Mouse (Mus musculus) midbrain, embryonic 12.5 days (tissue): ENCODE results near the gene Gm20388. TPM values are rescaled to one million over a fixed set of nuclear protein-coding genes. Genes with fewer than 3 reads are reported as not detected.
"Not testable (repeated sequence)": the region's sequence is repeated elsewhere in the genome, so short reads cannot be mapped to it uniquely, and the experiment has no call there.

ENCODE experiments used
- ATAC-seq: fragments of 200-750 bp; cut with Nextera tagmentation; 2 replicates; pipeline ENCODE4 v1.8.0; 2017; ENCODE audit warnings: low read depth, moderate TSS enrichment, moderate library complexity; ENCODE audit not compliant: low FRiP score
- H3K27ac ChIP-seq: fragments of 300-500 bp; sonication (generic); replicated peaks from 2 replicates; pipeline ENCODE4 v1.5.1; 2016; ENCODE audit warnings: mild to moderate bottlenecking
- H3K27me3 ChIP-seq: fragments of 300-500 bp; sonication (generic); 2 replicates; pipeline ENCODE4 v1.6.1; 2016; ENCODE audit warnings: mild to moderate bottlenecking
- H3K36me3 ChIP-seq: fragments of 300-500 bp; sonication (generic); 2 replicates; pipeline ENCODE4 v1.6.1; 2016
- H3K4me1 ChIP-seq: fragments of 300-500 bp; sonication (generic); 2 replicates; pipeline ENCODE4 v1.6.1; 2016
- H3K4me2 ChIP-seq: fragments of 300-500 bp; sonication (generic); replicated peaks from 2 replicates; pipeline ENCODE4 v1.6.1; 2016; ENCODE audit warnings: mild to moderate bottlenecking, moderate library complexity
- H3K4me3 ChIP-seq: fragments of 300-500 bp; sonication (generic); 2 replicates; pipeline ENCODE4 v1.5.1; 2016; ENCODE audit warnings: mild to moderate bottlenecking
- H3K9ac ChIP-seq: fragments of 300-500 bp; sonication (generic); replicated peaks from 2 replicates; pipeline ENCODE4 v1.6.1; 2016; ENCODE audit warnings: mild to moderate bottlenecking, moderate library complexity
- H3K9me3 ChIP-seq: fragments of 300-500 bp; sonication (generic); 2 replicates; pipeline ENCODE4 v1.6.1; 2016; ENCODE audit warnings: mild to moderate bottlenecking
- WGBS: fragments of 180-500 bp; shearing (Covaris S2); methylation state at CpG from one replicate; pipeline ENCODE4 v1.1.7; 2016; 5-methylcytosine and 5-hydroxymethylcytosine counted together
- polyA plus RNA-seq: library from polyadenylated mRNA; unstranded; fragments of >200 nt; fragmentation: Nextera tagmentation; extraction: Ambion mirVana; gene quantifications from 2 replicates; pipeline ENCODE4 v1.2.1, GENCODE M21; 2016

Gene Gm20388
- polyA plus RNA-seq, 1 experiment from 2014 or later: not detected

DNA sequence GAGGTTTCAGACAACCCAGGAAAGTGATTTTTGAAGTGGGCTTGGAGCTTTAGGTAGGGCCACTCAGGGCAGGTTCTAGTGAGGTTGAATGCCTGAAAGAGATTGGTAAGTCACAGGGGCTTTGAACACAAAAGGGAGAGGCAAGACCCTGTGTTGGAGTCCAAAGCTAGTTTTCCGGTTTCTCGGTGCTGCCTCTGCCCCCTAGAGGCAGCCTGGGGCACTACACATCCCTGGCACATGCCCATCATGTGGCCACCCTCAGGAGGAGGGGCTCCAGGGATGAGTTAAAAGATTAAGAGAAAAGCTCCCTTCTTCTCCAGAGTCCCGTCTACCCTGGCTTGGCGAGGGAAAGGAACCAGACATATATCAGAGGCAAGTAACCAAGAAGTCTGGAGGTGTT is 3496.1 kb downstream of the Gm20388 start, which contains the start of gene Mc1r:
Gene Mc1r (plus strand): TSS at position 322 of the 400 bp plus-strand sequence.
- 5% methylated on average over 4 of the region's 4 CpGs for WGBS
- H3K36me3 ChIP-seq: peaks cover 18% of the 10 kb centered on the region
- no peaks in the 10 kb centered on the region for H3K9me3 ChIP-seq
- H3K27me3 ChIP-seq: peaks cover 8% of the 10 kb centered on the region; the same call in 1 of the 2 replicates
- no peak within 1 kb of the TSS for H3K9ac ChIP-seq
- ATAC-seq: no peak
- no peak within 1 kb of the TSS for H3K27ac ChIP-seq
- peaks cover 36% of the 10 kb centered on the region for H3K4me1 ChIP-seq
- no peak within 1 kb of the TSS for H3K4me2 ChIP-seq
- H3K4me3 ChIP-seq: no peak within 1 kb of the TSS

- Histone ChIP-seq H3K4me1 (peaks cover 36% of the 10 kb centered on the region), H3K36me3 (peaks cover 9% of the 10 kb centered on the region), H3K4me2 (no peak overlapping the region), H3K27ac (no peak overlapping the region), H3K9me3 (no peaks in the 10 kb centered on the region), H3K9ac (no peak overlapping the region), H3K4me3 (no peak overlapping the region), H3K27me3 (peaks cover 8% of the 10 kb centered on the region; the same call in 1 of the 2 replicates)
- ATAC-seq: no peak
- 94% methylated on average over 13 of the region's 13 CpGs for WGBS
These were observed 3497.0 kb downstream of the Gm20388 start for GRCm38 (mm10) chr8:123407612-123408011.

GRCm38 (mm10) chr8:123408586-123409544 is 3498.2 kb downstream of the Gm20388 start:
- peak overlapping the region; percentile 92; the same call in 1 of the 2 replicates for H3K4me3 ChIP-seq
- 79% methylated on average over 9 of the region's 9 CpGs for WGBS
- no peaks in the 10 kb centered on the region for H3K36me3 ChIP-seq
- peaks cover 46% of the 10 kb centered on the region for H3K4me1 ChIP-seq
- H3K27ac ChIP-seq: peak overlapping the region; percentile 97
- ATAC-seq: no peak
- peak overlapping the region; percentile 68 for H3K4me2 ChIP-seq
- H3K9me3 ChIP-seq: no peaks in the 10 kb centered on the region
- peaks cover 8% of the 10 kb centered on the region; the same call in 1 of the 2 replicates for H3K27me3 ChIP-seq
- peak overlapping the region; percentile 96; the same call in 1 of the 2 replicates for H3K9ac ChIP-seq

DNA sequence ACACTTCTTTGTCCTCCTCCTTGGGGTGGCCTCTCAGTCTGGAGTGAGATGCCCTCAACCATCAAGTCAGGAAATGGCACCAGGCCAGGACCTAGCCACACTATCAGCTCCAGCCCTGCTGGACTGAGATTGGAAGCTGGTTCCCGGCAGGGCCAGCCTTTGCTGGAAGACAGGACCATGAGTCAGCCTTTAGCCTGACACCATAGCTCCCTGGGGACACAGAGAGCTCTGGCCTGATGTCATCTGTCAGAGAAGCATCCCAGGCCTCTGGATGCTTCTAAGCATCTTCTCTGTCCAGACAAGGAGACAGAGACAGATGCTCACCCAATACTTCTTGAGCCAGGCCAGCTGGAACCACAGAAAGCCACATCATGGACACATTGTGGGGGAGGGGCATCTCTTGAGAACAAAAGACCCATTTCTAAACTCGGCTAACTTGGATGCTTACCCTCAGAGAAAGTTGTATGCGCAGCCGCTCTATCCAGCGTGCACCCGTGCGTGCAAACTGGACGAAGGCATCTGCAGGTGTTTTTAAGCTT is 3499.5 kb downstream of the Gm20388 start:
- Histone ChIP-seq H3K27ac (peak overlapping the region; percentile 97), H3K4me3 (peak overlapping the region; percentile 92), H3K4me2 (peak overlapping the region; percentile 68), H3K27me3 (peaks cover 8% of the 10 kb centered on the region; the same call in 1 of the 2 replicates), H3K9me3 (no peaks in the 10 kb centered on the region), H3K36me3 (no peaks in the 10 kb centered on the region), H3K4me1 (peaks cover 45% of the 10 kb centered on the region), H3K9ac (peak overlapping the region; percentile 96)
- ATAC-seq: no peak
- 31% methylated on average over 8 of the region's 8 CpGs for WGBS

DNA sequence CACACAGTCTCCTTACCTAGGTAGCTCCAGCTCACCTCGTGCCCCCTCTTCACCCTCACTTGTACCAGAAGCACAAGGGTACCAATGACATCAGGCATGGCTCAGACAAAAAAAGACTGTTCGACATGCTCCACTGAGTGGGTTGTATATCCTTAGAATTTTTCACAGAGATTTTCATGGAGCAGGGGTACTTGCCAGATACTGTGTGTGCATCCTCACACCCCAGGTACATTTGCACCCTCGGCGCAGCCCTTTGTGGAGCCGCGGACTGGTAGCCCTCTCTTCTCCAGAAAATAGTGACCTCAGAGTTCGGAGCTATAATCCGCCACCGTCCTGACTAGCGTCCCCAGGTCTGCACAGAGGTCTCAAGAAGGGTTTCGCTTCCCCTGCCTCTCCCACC is 3500.1 kb downstream of the Gm20388 start:
- peaks cover 8% of the 10 kb centered on the region; the same call in 1 of the 2 replicates for H3K27me3 ChIP-seq
- no peaks in the 10 kb centered on the region for H3K36me3 ChIP-seq
- no peak; the same call in 1 of the 2 replicates for ATAC-seq
- peak overlapping the region; percentile 68 for H3K4me2 ChIP-seq
- H3K4me3 ChIP-seq: peak overlapping the region; percentile 92
- H3K9ac ChIP-seq: peak overlapping the region; percentile 96
- no peaks in the 10 kb centered on the region for H3K9me3 ChIP-seq
- H3K4me1 ChIP-seq: peaks cover 46% of the 10 kb centered on the region
- H3K27ac ChIP-seq: peak overlapping the region; percentile 97
- 4% methylated on average over 11 of the region's 11 CpGs for WGBS

DNA sequence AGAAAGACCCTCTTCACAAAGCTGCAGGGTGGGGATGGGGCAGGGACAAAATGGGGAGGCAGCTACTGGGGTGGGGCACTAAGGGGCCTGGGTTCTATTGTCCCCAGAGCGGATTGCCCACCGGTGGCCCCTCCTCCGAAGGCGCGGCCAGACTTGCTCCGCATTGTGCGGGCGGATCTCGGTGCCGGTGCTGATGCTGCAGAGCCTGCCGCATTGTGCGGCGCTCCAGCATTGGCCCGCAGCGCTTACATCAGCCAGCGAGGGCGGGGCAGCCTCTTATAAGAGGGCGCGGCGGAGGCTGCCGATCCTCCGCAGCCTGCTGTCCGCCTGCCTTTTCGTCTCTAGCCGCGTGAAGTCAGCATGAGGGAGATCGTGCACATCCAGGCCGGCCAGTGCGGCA is 3500.6 kb downstream of the Gm20388 start, which contains the start of gene Tubb3:
Gene Tubb3 (plus strand): TSS at position 179 of the 400 bp plus-strand sequence.
- no peaks in the 10 kb centered on the region for H3K36me3 ChIP-seq
- peak within 1 kb of the TSS; percentile 97 for H3K27ac ChIP-seq
- peaks cover 8% of the 10 kb centered on the region; the same call in 1 of the 2 replicates for H3K27me3 ChIP-seq
- H3K4me3 ChIP-seq: peak within 1 kb of the TSS; percentile 92
- peak within 1 kb of the TSS; percentile 96 for H3K9ac ChIP-seq
- peaks cover 48% of the 10 kb centered on the region for H3K4me1 ChIP-seq
- 0% methylated on average over 29 of the region's 29 CpGs for WGBS
- H3K9me3 ChIP-seq: no peaks in the 10 kb centered on the region
- peak; percentile 88 for ATAC-seq
- H3K4me2 ChIP-seq: peak within 1 kb of the TSS; percentile 68

DNA sequence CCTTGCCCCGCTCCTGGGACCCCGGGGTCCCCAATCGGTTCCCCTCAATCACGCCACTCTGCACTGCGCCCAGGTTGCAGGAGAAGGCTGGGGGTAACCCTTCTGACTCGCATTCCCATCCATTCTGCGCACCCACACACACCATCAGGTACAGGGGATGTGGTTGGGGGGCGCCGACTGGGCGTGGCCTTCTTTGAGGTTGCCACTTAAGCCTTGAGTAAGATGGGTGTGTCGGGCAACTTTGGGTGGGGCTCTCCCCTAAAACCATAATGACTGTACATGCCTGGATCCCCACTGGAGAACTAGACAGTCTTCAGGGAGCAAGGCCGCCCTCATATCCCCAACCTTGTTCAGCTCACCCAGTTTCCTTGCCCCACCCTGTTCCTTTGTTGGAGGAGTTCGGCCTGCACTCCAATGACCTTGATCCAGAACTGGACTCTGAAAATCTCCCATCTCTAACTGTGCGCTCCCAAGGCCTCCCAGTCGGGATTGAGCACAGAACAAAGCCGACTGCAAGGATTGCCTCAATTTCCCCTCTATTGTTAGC is 3501.2 kb downstream of the Gm20388 start:
- Histone ChIP-seq H3K4me3 (peak overlapping the region; percentile 92), H3K36me3 (no peaks in the 10 kb centered on the region), H3K9ac (peak overlapping the region; percentile 96), H3K9me3 (no peaks in the 10 kb centered on the region), H3K27me3 (peaks cover 8% of the 10 kb centered on the region; the same call in 1 of the 2 replicates), H3K4me1 (peaks cover 49% of the 10 kb centered on the region), H3K4me2 (peak overlapping the region; percentile 68), H3K27ac (peak overlapping the region; percentile 97)
- 3% methylated on average over 16 of the region's 16 CpGs for WGBS
- ATAC-seq: peak; percentile 12

- Histone ChIP-seq H3K27me3 (peaks cover 8% of the 10 kb centered on the region; the same call in 1 of the 2 replicates), H3K9me3 (no peaks in the 10 kb centered on the region), H3K9ac (peak overlapping the region; percentile 96), H3K36me3 (peaks cover under 1% of the 10 kb centered on the region), H3K4me3 (peak overlapping the region; percentile 92), H3K27ac (peak overlapping the region; percentile 97), H3K4me1 (peaks cover 51% of the 10 kb centered on the region), H3K4me2 (peak overlapping the region; percentile 68)
- ATAC-seq: peak; percentile 64
- WGBS: 2% methylated on average over 12 of the region's 12 CpGs
These were observed 3502.0 kb downstream of the Gm20388 start for GRCm38 (mm10) chr8:123412560-123413170.

GRCm38 (mm10) chr8:123414255-123414654 is 3503.6 kb downstream of the Gm20388 start:
- Histone ChIP-seq H3K4me3 (peak overlapping the region; percentile 92), H3K27me3 (no peaks in the 10 kb centered on the region), H3K36me3 (peaks cover 17% of the 10 kb centered on the region), H3K9ac (peak overlapping the region; percentile 96), H3K4me2 (peak overlapping the region; percentile 68), H3K9me3 (no peaks in the 10 kb centered on the region), H3K27ac (peak overlapping the region; percentile 97), H3K4me1 (peaks cover 44% of the 10 kb centered on the region)
- ATAC-seq: no peak
- 12% methylated on average over 9 of the region's 9 CpGs for WGBS

GRCm38 (mm10) chr8:123414997-123415696 is 3504.5 kb downstream of the Gm20388 start:
- H3K36me3 ChIP-seq: peaks cover 26% of the 10 kb centered on the region
- H3K4me3 ChIP-seq: peak overlapping the region; percentile 92
- peak overlapping the region; percentile 68 for H3K4me2 ChIP-seq
- H3K9ac ChIP-seq, ATAC-seq, H3K27ac ChIP-seq, H3K27me3 ChIP-seq, H3K9me3 ChIP-seq: not testable (repeated sequence)
- peaks cover 35% of the 10 kb centered on the region for H3K4me1 ChIP-seq
- 84% methylated on average over 5 of the region's 5 CpGs for WGBS
